In the genomic region with DNA sequence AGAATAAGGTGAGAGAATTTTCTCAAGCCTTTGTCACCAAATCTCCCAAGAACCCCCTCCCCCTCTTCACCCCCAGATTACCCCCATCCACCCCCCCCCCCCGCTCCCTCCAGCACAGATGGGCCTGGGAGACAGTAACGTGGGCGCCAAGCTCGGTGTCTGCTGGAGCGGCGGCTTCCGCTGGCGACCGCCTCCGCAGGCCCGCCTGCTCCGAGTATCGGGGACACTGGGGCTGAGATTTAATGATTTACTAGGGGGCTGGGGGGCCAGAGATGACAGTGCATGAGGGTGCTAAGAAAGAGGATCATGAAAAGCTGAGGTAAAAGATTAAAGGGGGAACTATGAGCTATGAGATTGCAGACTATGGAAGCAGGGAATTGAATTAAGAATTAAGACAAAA, we compare ENCODE assay signal across 12 mouse cellular contexts. TPM values are rescaled to one million over a fixed set of nuclear protein-coding genes. Genes with fewer than 3 reads are reported as not detected.
DNase-seq lines count a peak whose midpoint lies in the region; ATAC-seq and TF ChIP-seq lines count a peak whose summit lies in the region.
"Had no signal": no experiment of that assay in that cellular context is flagged by ENCODE, and none has a peak within 500 bp of the region (broad histone marks: within the 10 kb centered on the region; RNA-seq: fewer than 3 reads in every experiment).

No protein-coding gene starts in this region.

- peaks cover 16% of the 10 kb centered on the region for H3K27me3 ChIP-seq in heart, embryonic 15.5 days
- no peaks in the 10 kb centered on the region for H3K27me3 ChIP-seq in forebrain, embryonic 11.5 days (ENCODE audit: control insufficient read depth, insufficient read depth, low read length)
- H3K27me3 ChIP-seq in hindbrain, postnatal 0 days (ENCODE audit: insufficient read depth, low read length), result no peaks in the 10 kb centered on the region
- 0 out of 2 replicates have a peak, but pooled peaks cover 5% of the 10 kb centered on the region for H3K27me3 ChIP-seq in neural tube, embryonic 12.5 days (replicated peaks)

- DNase-seq in heart, postnatal 25 days (ENCODE audit: low spot score), result no peak
- DNase-seq in forebrain, embryonic 11.5 days (ENCODE audit: low spot score), result peak; percentile 54
- DNase-seq in hindbrain, postnatal 0 days (ENCODE audit: low spot score), result no peak
- DNase-seq in thymus, postnatal 10 days (ENCODE audit: low spot score in 2 of 2), result no peak
- DNase-seq in lung, postnatal 14 days, result no peak
- DNase-seq: heart, adult 18-20 months; kidney, adult 11 months; lung, postnatal 10 days had no signal

- WGBS in heart, embryonic 15.5 days, result 45% methylated on average over 13 of the region's 13 CpGs
- WGBS in forebrain, embryonic 11.5 days, result 53% methylated on average over 13 of the region's 13 CpGs
- WGBS in hindbrain, postnatal 0 days, result 32% methylated on average over 13 of the region's 13 CpGs
- 26% methylated on average over 13 of the region's 13 CpGs for WGBS in neural tube, embryonic 12.5 days

- no peaks in the 10 kb centered on the region for H3K9me3 ChIP-seq in heart, embryonic 15.5 days (replicated peaks)
- no peaks in the 10 kb centered on the region for H3K9me3 ChIP-seq in forebrain, embryonic 11.5 days (ENCODE audit: control insufficient read depth, low read length)
- H3K9me3 ChIP-seq in hindbrain, postnatal 0 days (ENCODE audit: low read length), result no peaks in the 10 kb centered on the region
- no peaks in the 10 kb centered on the region for H3K9me3 ChIP-seq in neural tube, embryonic 12.5 days

- peaks cover 37% of the 10 kb centered on the region for H3K4me1 ChIP-seq in heart, embryonic 15.5 days (replicated peaks)
- H3K4me1 ChIP-seq in forebrain, embryonic 11.5 days (replicated peaks; ENCODE audit: control insufficient read depth, insufficient read depth, low read length), result peaks cover 33% of the 10 kb centered on the region
- peaks cover 57% of the 10 kb centered on the region for H3K4me1 ChIP-seq in hindbrain, postnatal 0 days (ENCODE audit: insufficient read depth, low read length)
- peaks cover 61% of the 10 kb centered on the region for H3K4me1 ChIP-seq in neural tube, embryonic 12.5 days

- no peak for TF ChIP-seq CTCF in hindbrain, postnatal 0 days (IDR thresholded peaks at IDR 0.05; ENCODE audit: low read depth)

- ATAC-seq in heart, embryonic 15.5 days (replicated peaks; ENCODE audit: insufficient number of reproducible peaks, insufficient read depth, low FRiP score, low read depth), result no peak
- ATAC-seq in forebrain, embryonic 11.5 days (replicated peaks; ENCODE audit: low FRiP score), result no peak
- ATAC-seq in hindbrain, postnatal 0 days, result no peak
- ATAC-seq in neural tube, embryonic 12.5 days (ENCODE audit: low FRiP score, low read depth), result no peak
- no peak for ATAC-seq in activated CD4-positive, CD25-positive, alpha-beta regulatory T cell, adult 4 months

- H3K4me3 ChIP-seq in heart, embryonic 15.5 days, result no peak overlapping the region
- no peak overlapping the region for H3K4me3 ChIP-seq in forebrain, embryonic 11.5 days (ENCODE audit: low read depth, low read length)
- no peak overlapping the region for H3K4me3 ChIP-seq in hindbrain, postnatal 0 days (ENCODE audit: low read length)
- no peak overlapping the region for H3K4me3 ChIP-seq in neural tube, embryonic 12.5 days

- no peaks in the 10 kb centered on the region for H3K36me3 ChIP-seq in heart, embryonic 15.5 days
- H3K36me3 ChIP-seq in forebrain, embryonic 11.5 days (ENCODE audit: control insufficient read depth, insufficient read depth, low read length), result no peaks in the 10 kb centered on the region
- H3K36me3 ChIP-seq in hindbrain, postnatal 0 days (ENCODE audit: insufficient read depth, low read length), result no peaks in the 10 kb centered on the region
- no peaks in the 10 kb centered on the region for H3K36me3 ChIP-seq in neural tube, embryonic 12.5 days

- intact Hi-C loops in heart, postnatal 25 days (cut with DNase I), result no loop called here

- no peak overlapping the region for H3K9ac ChIP-seq in heart, embryonic 15.5 days
- no peak overlapping the region for H3K9ac ChIP-seq in forebrain, embryonic 11.5 days (ENCODE audit: low read length)
- H3K9ac ChIP-seq in hindbrain, postnatal 0 days (replicated peaks; ENCODE audit: low read length), result no peak overlapping the region; the same call in 1 of the 2 replicates
- no peak overlapping the region for H3K9ac ChIP-seq in neural tube, embryonic 12.5 days

- H3K27ac ChIP-seq in heart, embryonic 15.5 days, result no peak overlapping the region
- no peak overlapping the region for H3K27ac ChIP-seq in forebrain, embryonic 11.5 days (ENCODE audit: low read depth, low read length)
- H3K27ac ChIP-seq in hindbrain, postnatal 0 days, result peak overlapping the region; percentile 98; the same call in 1 of the 2 replicates
- no peak overlapping the region for H3K27ac ChIP-seq in neural tube, embryonic 12.5 days

- peak overlapping the region; percentile 81; the same call in 1 of the 2 replicates for H3K4me2 ChIP-seq in heart, embryonic 15.5 days
- H3K4me2 ChIP-seq in forebrain, embryonic 11.5 days (ENCODE audit: low read depth, low read length, severe bottlenecking), result no peak overlapping the region
- H3K4me2 ChIP-seq in hindbrain, postnatal 0 days (ENCODE audit: low read depth, low read length), result 0 out of 2 replicates have a peak overlapping the region, but pooled peaks have one; percentile 91
- peak overlapping the region; percentile 89 for H3K4me2 ChIP-seq in neural tube, embryonic 12.5 days (replicated peaks)

RNA-seq across cellular contexts. Expression of gene Dnajb5, which starts 1.1 kb away (rescaled TPM):
- polyA plus RNA-seq in heart, embryonic 15.5 days (2015; fragmentation: Nextera tagmentation; extraction: Ambion mirVana), result 17.7 and 18.2 TPM in 2 replicates
- total RNA-seq in heart, postnatal 25 days (2021), result 10 to 100 TPM; 83.5 to 93.2 TPM
- polyA plus RNA-seq in forebrain, embryonic 11.5 days (2014; fragmentation: Nextera tagmentation; extraction: Ambion mirVana), result 16.4 and 24.7 TPM in 2 replicates
- total RNA-seq in hindbrain, postnatal 0 days (2014; rRNA removed), result 88.0 and 96.9 TPM in 2 replicates
- polyA plus RNA-seq in hindbrain, postnatal 0 days (2015; fragmentation: Nextera tagmentation; extraction: Ambion mirVana), result 28.1 and 33.4 TPM in 2 replicates
- polyA plus RNA-seq in neural tube, embryonic 12.5 days (2016; fragmentation: Nextera tagmentation; extraction: Ambion mirVana), result 29.0 and 33.6 TPM in 2 replicates
- 1 to 10 TPM; 6.0 to 7.2 TPM for polyA plus RNA-seq in activated CD4-positive, CD25-positive, alpha-beta regulatory T cell, adult 4 months (2017; shearing (Covaris generic))

RNA-seq across cellular contexts. Expression of gene 1700022I11Rik, which starts 20.9 kb away (rescaled TPM):
- 0.18 and 0.42 TPM in 2 replicates for polyA plus RNA-seq in heart, embryonic 15.5 days (2015; fragmentation: Nextera tagmentation; extraction: Ambion mirVana)
- total RNA-seq in heart, postnatal 25 days (2021), result not detected
- 0.56 and 0.96 TPM in 2 replicates for polyA plus RNA-seq in forebrain, embryonic 11.5 days (2014; fragmentation: Nextera tagmentation; extraction: Ambion mirVana)
- not detected in 2 replicates for total RNA-seq in hindbrain, postnatal 0 days (2014; rRNA removed)
- 0.37 and 0.60 TPM in 2 replicates for polyA plus RNA-seq in hindbrain, postnatal 0 days (2015; fragmentation: Nextera tagmentation; extraction: Ambion mirVana)
- 0.46 and 0.93 TPM in 2 replicates for polyA plus RNA-seq in neural tube, embryonic 12.5 days (2016; fragmentation: Nextera tagmentation; extraction: Ambion mirVana)
- polyA plus RNA-seq in activated CD4-positive, CD25-positive, alpha-beta regulatory T cell, adult 4 months (2017; shearing (Covaris generic)), result under 1 TPM in 1 of 2 experiments, not detected in 1; 0.25 TPM
- total RNA-seq: heart, adult 18-20 months; left cerebral cortex, postnatal 25 days had no signal

RNA-seq across cellular contexts. Expression of gene Phf24, which starts 32.1 kb away (rescaled TPM):
- polyA plus RNA-seq in heart, embryonic 15.5 days (2015; fragmentation: Nextera tagmentation; extraction: Ambion mirVana), result 4.1 and 4.3 TPM in 2 replicates
- 1 to 10 TPM; 9.0 to 9.4 TPM for total RNA-seq in heart, postnatal 25 days (2021)
- 1.3 and 2.1 TPM in 2 replicates for polyA plus RNA-seq in forebrain, embryonic 11.5 days (2014; fragmentation: Nextera tagmentation; extraction: Ambion mirVana)
- 123 and 130 TPM in 2 replicates for total RNA-seq in hindbrain, postnatal 0 days (2014; rRNA removed)
- polyA plus RNA-seq in hindbrain, postnatal 0 days (2015; fragmentation: Nextera tagmentation; extraction: Ambion mirVana), result 33.9 and 38.6 TPM in 2 replicates
- polyA plus RNA-seq in neural tube, embryonic 12.5 days (2016; fragmentation: Nextera tagmentation; extraction: Ambion mirVana), result 10.9 and 11.4 TPM in 2 replicates
- polyA plus RNA-seq in activated CD4-positive, CD25-positive, alpha-beta regulatory T cell, adult 4 months (2017; shearing (Covaris generic)), result under 1 TPM in 1 of 2 experiments, not detected in 1; 0.14 TPM

RNA-seq across cellular contexts. Expression of gene Vcp, which starts 51.8 kb away (rescaled TPM):
- 437 and 463 TPM in 2 replicates for polyA plus RNA-seq in heart, embryonic 15.5 days (2015; fragmentation: Nextera tagmentation; extraction: Ambion mirVana)
- total RNA-seq in heart, postnatal 25 days (2021), result 100 to 1,000 TPM; 244 to 266 TPM
- 653 and 672 TPM in 2 replicates for polyA plus RNA-seq in forebrain, embryonic 11.5 days (2014; fragmentation: Nextera tagmentation; extraction: Ambion mirVana)
- 187 and 191 TPM in 2 replicates for total RNA-seq in hindbrain, postnatal 0 days (2014; rRNA removed)
- polyA plus RNA-seq in hindbrain, postnatal 0 days (2015; fragmentation: Nextera tagmentation; extraction: Ambion mirVana), result 445 and 455 TPM in 2 replicates
- 631 and 640 TPM in 2 replicates for polyA plus RNA-seq in neural tube, embryonic 12.5 days (2016; fragmentation: Nextera tagmentation; extraction: Ambion mirVana)
- polyA plus RNA-seq in activated CD4-positive, CD25-positive, alpha-beta regulatory T cell, adult 4 months (2017; shearing (Covaris generic)), result 100 to 1,000 TPM; 146 TPM
